Mouse (Mus musculus): ENCODE results near the gene Ttc30b. TPM values are rescaled to one million over a fixed set of nuclear protein-coding genes. Genes with fewer than 3 reads are reported as not detected.

Ttc30b gene
- 3.3 TPM for polyA plus RNA-seq (2017; shearing (Covaris generic))

DNA sequence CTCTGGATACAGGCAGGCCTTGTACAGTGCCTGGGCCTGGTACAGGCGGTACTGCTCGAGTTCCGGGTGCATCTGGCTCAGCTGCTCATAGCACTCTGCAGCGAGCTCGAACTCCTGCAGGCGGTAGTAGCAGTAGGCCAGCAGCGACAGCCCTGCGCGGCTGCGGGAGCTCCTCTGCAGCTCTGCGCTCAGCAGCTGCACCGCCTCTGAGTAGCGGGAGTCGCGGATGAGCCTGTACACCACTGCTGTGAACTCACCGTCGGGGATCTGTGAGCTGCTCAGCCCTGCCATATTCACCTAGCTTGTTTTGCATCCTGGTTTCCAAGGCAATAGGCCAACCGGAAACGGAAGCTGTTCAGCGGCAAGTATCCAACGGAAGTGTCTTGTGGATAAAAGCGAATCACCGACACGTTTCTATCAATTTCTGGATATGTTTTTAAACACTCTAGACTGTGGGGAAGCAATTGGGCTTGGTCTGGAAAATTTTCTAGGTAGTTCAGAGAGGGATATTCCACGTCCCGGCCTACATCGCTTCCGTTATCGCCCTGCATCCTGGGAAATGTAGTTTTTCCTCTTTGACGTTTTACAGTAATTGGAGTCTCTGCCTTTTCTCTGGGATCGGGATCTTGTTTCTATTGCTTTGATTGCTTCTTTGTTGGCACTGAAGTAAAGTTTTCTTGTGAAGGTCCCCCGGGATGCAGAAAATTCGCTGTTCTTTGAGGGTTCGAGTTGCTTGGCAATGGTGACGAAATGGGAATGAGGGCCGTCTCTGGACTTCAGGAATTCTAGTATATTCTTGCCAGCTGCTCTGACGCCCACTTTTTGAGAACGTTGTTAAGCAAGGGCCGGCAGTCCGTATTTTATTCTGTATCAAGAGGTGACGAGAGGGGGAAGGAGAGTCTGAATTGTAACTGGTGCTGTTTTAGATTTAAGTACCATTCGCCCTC lies at the start of gene Ttc30b:
Gene Ttc30b, minus strand, starts transcription at position 469 of the 947 bp plus-strand sequence.

DNA sequence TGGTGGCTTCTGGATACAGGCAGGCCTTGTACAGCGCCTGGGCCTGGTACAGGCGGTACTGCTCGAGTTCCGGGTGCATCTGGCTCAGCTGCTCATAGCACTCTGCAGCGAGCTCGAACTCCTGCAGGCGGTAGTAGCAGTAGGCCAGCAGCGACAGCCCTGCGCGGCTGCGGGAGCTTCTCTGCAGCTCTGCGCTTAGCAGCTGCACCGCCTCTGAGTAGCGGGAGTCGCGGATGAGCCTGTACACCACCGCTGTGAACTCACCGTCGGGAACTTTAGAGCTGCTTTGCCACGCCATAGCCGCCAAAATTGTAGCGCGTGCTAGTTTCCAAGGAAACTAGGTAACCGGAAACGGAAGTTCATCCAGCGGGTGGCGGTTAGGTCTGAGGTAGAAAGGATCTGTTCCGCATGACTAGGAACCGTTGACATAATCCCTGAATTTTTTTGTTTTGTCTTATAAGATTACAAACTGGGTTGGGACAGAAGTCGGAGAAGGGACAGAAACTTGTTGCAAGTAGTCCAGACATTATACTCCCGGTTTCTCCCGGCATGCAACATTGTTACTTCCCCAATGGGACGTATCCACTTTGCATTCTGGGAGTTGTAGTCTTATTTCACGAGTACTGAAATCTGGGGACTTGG lies 43.2 kb upstream of the Ttc30b start, which contains the start of gene Ttc30a1:
Gene Ttc30a1, minus strand, starts transcription at position 528 of the 642 bp plus-strand sequence.

DNA sequence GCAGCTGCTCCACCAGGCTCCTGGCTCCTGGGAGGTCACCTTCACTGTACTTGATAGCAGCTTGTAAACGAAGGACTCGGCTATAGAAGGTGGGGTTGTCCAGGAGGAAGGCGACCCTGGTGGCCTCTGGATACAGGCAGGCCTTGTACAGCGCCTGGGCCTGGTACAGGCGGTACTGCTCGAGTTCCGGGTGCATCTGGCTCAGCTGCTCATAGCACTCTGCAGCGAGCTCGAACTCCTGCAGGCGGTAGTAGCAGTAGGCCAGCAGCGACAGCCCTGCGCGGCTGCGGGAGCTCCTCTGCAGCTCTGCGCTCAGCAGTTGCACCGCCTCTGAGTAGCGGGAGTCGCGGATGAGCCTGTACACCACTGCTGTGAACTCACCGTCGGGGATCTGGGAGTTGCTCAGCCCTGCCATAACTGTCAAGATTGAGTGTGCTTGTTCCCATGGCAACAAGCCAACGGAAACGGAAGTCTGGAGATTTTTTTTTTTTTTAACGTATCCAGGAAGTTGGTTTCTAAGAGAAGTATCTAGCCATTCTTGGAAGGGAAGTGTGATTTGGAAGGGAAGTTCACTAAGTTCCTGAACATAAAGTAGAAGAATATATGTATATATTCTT lies 39.5 kb upstream of the Ttc30b start, which contains the start of gene Ttc30a2:
Gene Ttc30a2, minus strand, starts transcription at position 419 of the 617 bp plus-strand sequence.

Other genes starting within 250 kb of the Ttc30b start
- gene Nfe2l2, start 233.9 kb downstream of the Ttc30b start, polyA plus RNA-seq (2017; shearing (Covaris generic)), result 52.2 TPM
- gene Agps, start 106.4 kb downstream of the Ttc30b start, polyA plus RNA-seq (2017; shearing (Covaris generic)), result 14.0 TPM
- gene Ttc30a2, start 39.6 kb upstream of the Ttc30b start, polyA plus RNA-seq (2017; shearing (Covaris generic)), result not detected
- 1.4 TPM for gene Ttc30a1, start 43.4 kb upstream of the Ttc30b start, polyA plus RNA-seq (2017; shearing (Covaris generic))

Data from inflammation-experienced regulatory T-cells, adult 16 weeks (primary cell).